In the genomic region with DNA sequence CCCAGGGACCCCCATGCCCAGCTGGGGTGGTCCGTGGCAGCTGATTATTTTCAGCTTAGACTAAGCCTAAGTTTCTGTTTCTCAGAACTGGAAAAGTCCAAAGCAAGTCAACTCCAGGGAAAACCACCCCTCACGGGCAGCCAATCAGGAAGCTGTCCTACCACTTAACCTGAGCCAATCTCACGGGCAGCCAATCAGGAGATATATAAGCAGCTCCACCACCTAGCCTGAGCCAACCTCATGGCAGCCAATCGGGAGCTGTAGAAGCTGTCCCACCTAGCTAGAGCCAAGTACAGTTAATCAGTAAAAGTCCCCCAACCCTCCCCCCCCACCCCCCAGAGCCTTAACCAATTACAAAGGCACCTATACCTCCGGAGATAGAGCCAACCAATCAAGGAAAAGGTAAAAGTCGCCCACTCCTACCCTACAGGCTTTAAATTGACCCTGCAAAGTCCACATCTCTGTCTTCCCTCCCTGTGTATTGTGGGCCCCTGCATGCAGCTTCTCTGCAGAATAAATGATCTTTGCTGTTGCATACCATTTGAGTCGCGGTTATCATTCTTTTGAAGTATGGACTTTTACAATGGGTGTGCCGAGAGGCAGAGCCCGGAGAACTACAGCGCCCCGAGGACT, we compare ENCODE assay signal across 29 mouse cellular contexts. TPM values are rescaled to one million over a fixed set of nuclear protein-coding genes. Genes with fewer than 3 reads are reported as not detected.
A peak's percentile ranks its signal among the peaks of the same experiment; 100 is the strongest.
DNase-seq lines count a peak whose midpoint lies in the region; ATAC-seq lines count a peak whose summit lies in the region.
"Had no signal": no experiment of that assay in that cellular context is flagged by ENCODE, and none has a peak within 500 bp of the region (broad histone marks: within the 10 kb centered on the region; RNA-seq: fewer than 3 reads in every experiment).

No protein-coding gene starts in this region.

- no peak overlapping the region for H3K27ac ChIP-seq in intestine, embryonic 14.5 days (ENCODE audit: low read depth)
- H3K27ac ChIP-seq: embryonic facial prominence, embryonic 15.5 days; forebrain, embryonic 10.5 days; heart, embryonic 10.5 days; heart, embryonic 15.5 days; hindbrain, embryonic 10.5 days; hindbrain, embryonic 14.5 days had no signal

- H3K4me2 ChIP-seq in intestine, embryonic 14.5 days (ENCODE audit: low read length), result no peak overlapping the region
- H3K4me2 ChIP-seq: embryonic facial prominence, embryonic 15.5 days; heart, embryonic 15.5 days; hindbrain, embryonic 14.5 days had no signal

- H3K9me3 ChIP-seq in intestine, embryonic 14.5 days (ENCODE audit: control insufficient read depth, low read length), result no peaks in the 10 kb centered on the region
- H3K9me3 ChIP-seq: embryonic facial prominence, embryonic 15.5 days; forebrain, embryonic 10.5 days; heart, embryonic 10.5 days; heart, embryonic 15.5 days; hindbrain, embryonic 10.5 days had no signal

- peak; percentile 30 for DNase-seq in kidney, adult 11 months
- DNase-seq in kidney, adult 9 months, result no peak
- DNase-seq in ES-CJ7 (ENCODE audit: low read depth, low spot score), result peak; percentile 75
- no peak for DNase-seq in intestine, embryonic 14.5 days (ENCODE audit: low spot score)
- DNase-seq in yolk sac, embryonic 10.5 days (ENCODE audit: low spot score), result peak; percentile 10
- no peak for DNase-seq in frontal cortex, postnatal 36 days (ENCODE audit: low spot score in 2 of 2)
- DNase-seq in heart, postnatal 25 days (ENCODE audit: low spot score), result no peak
- DNase-seq: adrenal gland, postnatal 10 days; B cell, adult 2 months; cerebellum, adult 11 months; cerebellum, adult 8-10 months; cerebellum, postnatal 14 days; gastrocnemius, postnatal 10 days; heart, adult 18-20 months; heart, postnatal 14 days had no signal

- no peak overlapping the region for H3K4me3 ChIP-seq in intestine, embryonic 14.5 days (ENCODE audit: low read depth, low read length)
- H3K4me3 ChIP-seq: embryonic facial prominence, embryonic 15.5 days; erythroblast, embryonic 14.5 days; forebrain, embryonic 10.5 days; heart, embryonic 10.5 days; heart, embryonic 15.5 days; hindbrain, embryonic 10.5 days had no signal

- peak; percentile 88 for ATAC-seq in intestine, embryonic 14.5 days (replicated peaks; ENCODE audit: low FRiP score, low TSS enrichment, low read depth)
- ATAC-seq: CD4-positive, CD25-positive, alpha-beta regulatory T cell, adult 4 months; forebrain, embryonic 14.5 days had no signal

- 73% methylated on average over 12 of the region's 12 CpGs for WGBS in intestine, embryonic 14.5 days

- H3K36me3 ChIP-seq in intestine, embryonic 14.5 days (ENCODE audit: control insufficient read depth, insufficient read depth, low read length), result no peaks in the 10 kb centered on the region
- H3K36me3 ChIP-seq: embryonic facial prominence, embryonic 15.5 days; forebrain, embryonic 10.5 days; heart, embryonic 10.5 days; heart, embryonic 15.5 days; hindbrain, embryonic 10.5 days had no signal

- no peaks in the 10 kb centered on the region for H3K4me1 ChIP-seq in intestine, embryonic 14.5 days (replicated peaks; ENCODE audit: control insufficient read depth, insufficient read depth, low read length)
- H3K4me1 ChIP-seq: embryonic facial prominence, embryonic 15.5 days; forebrain, embryonic 10.5 days; heart, embryonic 10.5 days; hindbrain, embryonic 10.5 days had no signal

- H3K27me3 ChIP-seq in intestine, embryonic 14.5 days (replicated peaks; ENCODE audit: control insufficient read depth, insufficient read depth, low read length), result no peaks in the 10 kb centered on the region
- H3K27me3 ChIP-seq: embryonic facial prominence, embryonic 15.5 days; heart, embryonic 15.5 days had no signal

- no peak overlapping the region for H3K9ac ChIP-seq in intestine, embryonic 14.5 days (ENCODE audit: low read length)
- H3K9ac ChIP-seq: embryonic facial prominence, embryonic 15.5 days; heart, embryonic 15.5 days; hindbrain, embryonic 14.5 days had no signal

- intact Hi-C loops in heart, postnatal 25 days (cut with DNase I), result no loop called here

RNA-seq across cellular contexts. Expression of a gene that starts 5.9 kb away (rescaled TPM):
- polyA plus RNA-seq in intestine, embryonic 14.5 days (2014; fragmentation: Nextera tagmentation; extraction: Ambion mirVana), result 14.0 and 15.2 TPM in 2 replicates
- 1 to 10 TPM; 2.5 to 3.1 TPM for total RNA-seq in heart, postnatal 25 days (2021)

RNA-seq across cellular contexts. Expression of a gene that starts 19.0 kb away (rescaled TPM):
- polyA plus RNA-seq in intestine, embryonic 14.5 days (2014; fragmentation: Nextera tagmentation; extraction: Ambion mirVana), result 0.08 TPM in 1 of 2 replicates, not detected in the other
- not detected for total RNA-seq in heart, postnatal 25 days (2021)
- total RNA-seq: adrenal gland, postnatal 10 days; adrenal gland, postnatal 4 days; common myeloid progenitor, adult 5-6 weeks; gastrocnemius, postnatal 10 days; gastrocnemius, postnatal 4 days; heart, adult 18-20 months had no signal
- polyA plus RNA-seq: CD4-positive, CD25-positive, alpha-beta regulatory T cell, adult 4 months; erythroblast, embryonic 14.5 days had no signal

RNA-seq across cellular contexts. Expression of a gene that starts 28.3 kb away (rescaled TPM):
- polyA plus RNA-seq in intestine, embryonic 14.5 days (2014; fragmentation: Nextera tagmentation; extraction: Ambion mirVana), result 0.17 and 0.46 TPM in 2 replicates
- not detected for total RNA-seq in heart, postnatal 25 days (2021)
- total RNA-seq: gastrocnemius, postnatal 4 days; heart, adult 18-20 months; heart, postnatal 14 days had no signal
- polyA plus RNA-seq: CD4-positive, CD25-positive, alpha-beta regulatory T cell, adult 4 months; forebrain, embryonic 10.5 days; hindbrain, embryonic 10.5 days; hindbrain, embryonic 14.5 days had no signal

RNA-seq across cellular contexts. Expression of a gene that starts 45.0 kb away (rescaled TPM):
- polyA plus RNA-seq in intestine, embryonic 14.5 days (2014; fragmentation: Nextera tagmentation; extraction: Ambion mirVana), result not detected in 2 replicates
- total RNA-seq in heart, postnatal 25 days (2021), result not detected
- total RNA-seq: adrenal gland, postnatal 10 days; adrenal gland, postnatal 4 days; common myeloid progenitor, adult 5-6 weeks; gastrocnemius, postnatal 10 days; gastrocnemius, postnatal 4 days; heart, adult 18-20 months; heart, postnatal 14 days had no signal
- polyA plus RNA-seq: brain, embryonic 14.5 days; CD4-positive, CD25-positive, alpha-beta regulatory T cell, adult 4 months; embryonic facial prominence, embryonic 11.5 days; embryonic facial prominence, embryonic 15.5 days; erythroblast, embryonic 14.5 days; forebrain, embryonic 10.5 days; forebrain, embryonic 14.5 days; heart, embryonic 10.5 days; heart, embryonic 15.5 days; hindbrain, embryonic 10.5 days; hindbrain, embryonic 14.5 days had no signal

RNA-seq across cellular contexts. Expression of a gene that starts 50.1 kb away (rescaled TPM):
- polyA plus RNA-seq in intestine, embryonic 14.5 days (2014; fragmentation: Nextera tagmentation; extraction: Ambion mirVana), result 0.13 TPM in 1 of 2 replicates, not detected in the other
- not detected for total RNA-seq in heart, postnatal 25 days (2021)
- total RNA-seq: adrenal gland, postnatal 10 days; adrenal gland, postnatal 4 days; common myeloid progenitor, adult 5-6 weeks; gastrocnemius, postnatal 10 days; gastrocnemius, postnatal 4 days; heart, adult 18-20 months; heart, postnatal 14 days had no signal
- polyA plus RNA-seq: CD4-positive, CD25-positive, alpha-beta regulatory T cell, adult 4 months; embryonic facial prominence, embryonic 11.5 days; embryonic facial prominence, embryonic 15.5 days; erythroblast, embryonic 14.5 days; forebrain, embryonic 10.5 days; forebrain, embryonic 14.5 days; heart, embryonic 10.5 days; heart, embryonic 15.5 days; hindbrain, embryonic 10.5 days; hindbrain, embryonic 14.5 days had no signal

Comparison
In these comparisons a context has a peak if more than half of its experiments do, and no peak if none do; other contexts are left out.
1. DNase-seq: peak in kidney, adult 11 months (single experiment), ES-CJ7 (single experiment) and yolk sac, embryonic 10.5 days (single experiment); none in kidney, adult 9 months (single experiment), intestine, embryonic 14.5 days (single experiment), frontal cortex, postnatal 36 days (0 of 2) and heart, postnatal 25 days (single experiment).